Mouse (Mus musculus) naive thymus-derived CD4-positive, alpha-beta T cell, adult 2 months (primary cell): ENCODE measurements around the gene Gm14410.
"Not testable (repeated sequence)": the region's sequence is repeated elsewhere in the genome, so short reads cannot be mapped to it uniquely, and the experiment has no call there.

Source experiments
- DNase-seq: peaks from one replicate; pipeline ENCODE4 v3.0.0-alpha.2; 2011; ENCODE audit warnings: low read depth

The Gm14410 gene

DNA sequence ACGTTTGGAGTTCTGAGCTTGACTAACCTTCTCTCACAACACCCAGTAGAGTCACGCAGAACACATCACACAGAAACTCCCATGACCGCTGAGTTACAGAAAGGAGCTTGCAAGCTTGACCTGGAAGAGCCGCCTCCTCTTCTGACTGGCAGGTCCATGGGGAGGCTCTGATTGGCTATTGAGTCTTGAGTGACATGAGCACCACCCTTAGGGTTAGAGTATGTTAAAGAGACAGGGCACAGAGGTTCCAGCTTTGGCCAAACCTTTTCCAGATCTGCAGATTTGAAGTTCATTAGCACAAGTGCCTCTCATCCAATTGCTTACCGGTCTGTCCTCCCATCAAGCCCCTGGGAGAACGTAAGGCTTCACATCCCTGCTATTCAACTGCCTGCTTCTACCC, at the start of gene Gm14410:
Gene Gm14410, minus strand, starts transcription at position 81 of the 400 bp plus-strand sequence.
- not testable (repeated sequence) for DNase-seq

- DNase-seq, result not testable (repeated sequence)
Observed at GRCm38 (mm10) chr2:177247449-177247848, 41.2 kb upstream of the Gm14410 start.

DNA sequence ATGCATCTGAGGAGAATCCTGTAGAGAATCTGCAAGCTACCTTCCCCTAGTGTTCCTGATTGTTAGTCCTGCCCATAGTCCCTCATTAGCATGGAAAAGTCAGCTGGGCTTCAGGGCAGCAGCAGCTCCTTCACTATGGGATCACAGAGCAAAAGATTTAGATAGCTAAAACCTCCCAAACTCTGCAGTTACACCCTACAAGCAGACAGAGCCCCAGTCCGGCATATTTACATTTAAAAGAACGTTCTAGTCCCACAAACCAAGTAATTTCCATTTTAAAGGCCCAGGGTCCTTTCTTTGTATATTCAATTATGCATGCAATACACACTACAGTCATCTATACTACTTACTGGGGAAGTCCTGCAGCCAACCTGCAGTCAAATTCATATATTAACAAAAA, 24.2 kb upstream of the Gm14410 start:
- not testable (repeated sequence) for DNase-seq

GRCm38 (mm10) chr2:177172749-177173148, 33.5 kb downstream of the Gm14410 start:
- DNase-seq, result not testable (repeated sequence)
